20 mouse cellular contexts compared by ENCODE assay signal in the genomic region with DNA sequence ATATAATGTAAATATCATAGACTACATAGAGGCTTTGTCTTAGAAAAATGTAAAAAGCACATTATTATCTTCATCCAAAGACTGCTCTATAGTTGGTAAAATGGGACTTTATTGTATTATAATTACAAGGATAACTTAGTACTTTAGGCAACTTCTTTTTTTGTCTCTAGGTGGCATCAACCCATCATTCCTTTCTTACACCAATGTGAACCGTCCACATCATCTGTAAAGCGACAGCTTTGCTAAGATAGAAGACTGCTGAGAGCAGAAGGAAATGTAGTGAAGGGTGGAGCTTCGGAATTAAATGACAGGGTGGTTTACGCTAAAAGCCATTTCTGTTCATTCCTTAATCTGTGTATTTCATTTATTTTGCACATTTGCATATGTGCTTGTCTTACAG. TPM values are rescaled to one million over a fixed set of nuclear protein-coding genes. Genes with fewer than 3 reads are reported as not detected.
DNase-seq lines count a peak whose midpoint lies in the region; ATAC-seq and TF ChIP-seq lines count a peak whose summit lies in the region.
"Had no signal": no experiment of that assay in that cellular context is flagged by ENCODE, and none has a peak within 500 bp of the region (broad histone marks: within the 10 kb centered on the region; RNA-seq: fewer than 3 reads in every experiment).

No protein-coding gene starts in this region.

- 74% methylated on average over 4 of the region's 4 CpGs for WGBS in forebrain, embryonic 13.5 days
- 92% methylated on average over 4 of the region's 4 CpGs for WGBS in forebrain, embryonic 10.5 days
- WGBS in heart, adult 2 months: 68% methylated on average over 4 of the region's 4 CpGs
- WGBS in lung, postnatal 0 days: 70% methylated on average over 4 of the region's 4 CpGs

- no peak overlapping the region for H3K9ac ChIP-seq in forebrain, embryonic 13.5 days
- no peak overlapping the region for H3K9ac ChIP-seq in heart, adult 2 months (ENCODE audit: low read depth, low read length)
- no peak overlapping the region for H3K9ac ChIP-seq in lung, postnatal 0 days (replicated peaks; ENCODE audit: low read depth)
- H3K9ac ChIP-seq: heart, embryonic 13.5 days; hindbrain, embryonic 12.5 days; limb, embryonic 12.5 days; liver, postnatal 0 days had no signal

- no peaks in the 10 kb centered on the region for H3K4me1 ChIP-seq in forebrain, embryonic 13.5 days
- no peaks in the 10 kb centered on the region for H3K4me1 ChIP-seq in forebrain, embryonic 10.5 days
- no peaks in the 10 kb centered on the region; the same call in 1 of the 2 replicates for H3K4me1 ChIP-seq in heart, adult 2 months (ENCODE audit: control insufficient read depth, insufficient read depth, low read length)
- no peaks in the 10 kb centered on the region for H3K4me1 ChIP-seq in lung, postnatal 0 days (ENCODE audit: insufficient read depth, low read depth, low read length)
- H3K4me1 ChIP-seq: heart, embryonic 13.5 days; hindbrain, embryonic 12.5 days; limb, embryonic 12.5 days; megakaryocyte, embryonic 14.5 days had no signal

- no peak for DNase-seq in forebrain, embryonic 10.5 days (ENCODE audit: extremely low spot score, low spot score)
- no peak for DNase-seq in heart, adult 2 months
- DNase-seq in heart, adult 18-20 months: no peak
- no peak for DNase-seq in lung, postnatal 0 days (ENCODE audit: low spot score)
- DNase-seq in lung, postnatal 14 days: no peak
- DNase-seq in brain, embryonic 14.5 days (ENCODE audit: low read depth): peak; percentile 29
- no peak for DNase-seq in spleen, adult 18-20 months
- DNase-seq: adrenal gland, postnatal 25 days; cerebellum, adult 11 months; cerebellum, postnatal 10 days; heart, postnatal 14 days; kidney, adult 9 months; kidney, postnatal 14 days; liver, postnatal 0 days had no signal

- TF ChIP-seq POLR2A in heart, adult 2 months (IDR thresholded peaks at IDR 0.05; ENCODE audit: insufficient read depth, low read depth, low read length): no peak
- no peak for TF ChIP-seq POLR2A in brain, embryonic 14.5 days (IDR thresholded peaks at IDR 0.05; ENCODE audit: borderline replicate concordance, extremely low read depth, insufficient read depth, insufficient read length, poor library complexity, severe bottlenecking)

- peaks cover 9% of the 10 kb centered on the region; the same call in 1 of the 2 replicates for H3K36me3 ChIP-seq in forebrain, embryonic 13.5 days (ENCODE audit: poor library complexity, severe bottlenecking)
- no peaks in the 10 kb centered on the region; the same call in none of the 2 replicates for H3K36me3 ChIP-seq in forebrain, embryonic 10.5 days (replicated peaks)
- H3K36me3 ChIP-seq in heart, adult 2 months (ENCODE audit: control insufficient read depth, insufficient read depth, low read length): peaks cover 2% of the 10 kb centered on the region
- peaks cover 6% of the 10 kb centered on the region; the same call in 1 of the 2 replicates for H3K36me3 ChIP-seq in lung, postnatal 0 days (ENCODE audit: insufficient read depth, low read length)

- no peak overlapping the region for H3K27ac ChIP-seq in forebrain, embryonic 13.5 days
- H3K27ac ChIP-seq in forebrain, embryonic 10.5 days: no peak overlapping the region
- H3K27ac ChIP-seq in heart, adult 2 months: no peak overlapping the region
- H3K27ac ChIP-seq in lung, postnatal 0 days (ENCODE audit: low read length): no peak overlapping the region
- H3K27ac ChIP-seq: heart, embryonic 13.5 days; hindbrain, embryonic 12.5 days; limb, embryonic 12.5 days had no signal

- H3K79me2 ChIP-seq in heart, adult 2 months (replicated peaks; ENCODE audit: control insufficient read depth, insufficient read depth, low read length): no peaks in the 10 kb centered on the region

- H3K27me3 ChIP-seq in forebrain, embryonic 13.5 days: no peaks in the 10 kb centered on the region
- H3K27me3 ChIP-seq in forebrain, embryonic 10.5 days (ENCODE audit: poor library complexity, severe bottlenecking): peaks cover 36% of the 10 kb centered on the region
- H3K27me3 ChIP-seq in heart, adult 2 months (ENCODE audit: control insufficient read depth, insufficient read depth, low read length): no peaks in the 10 kb centered on the region
- no peaks in the 10 kb centered on the region for H3K27me3 ChIP-seq in lung, postnatal 0 days (replicated peaks; ENCODE audit: insufficient read depth, low read length)
- H3K27me3 ChIP-seq: heart, embryonic 13.5 days; hindbrain, embryonic 12.5 days; limb, embryonic 12.5 days; megakaryocyte, embryonic 14.5 days had no signal

- H3K4me3 ChIP-seq in forebrain, embryonic 13.5 days: no peak overlapping the region
- no peak overlapping the region for H3K4me3 ChIP-seq in forebrain, embryonic 10.5 days
- no peak overlapping the region for H3K4me3 ChIP-seq in heart, adult 2 months
- no peak overlapping the region for H3K4me3 ChIP-seq in lung, postnatal 0 days (ENCODE audit: low read depth, low read length)
- H3K4me3 ChIP-seq: heart, embryonic 13.5 days; hindbrain, embryonic 12.5 days; limb, embryonic 12.5 days; megakaryocyte, embryonic 14.5 days had no signal

- TF ChIP-seq EP300 in heart, adult 2 months (IDR thresholded peaks at IDR 0.05; ENCODE audit: insufficient read depth, low read depth, low read length): no peak
- no peak for TF ChIP-seq EP300 in lung, postnatal 0 days (IDR thresholded peaks at IDR 0.05)

- peak; percentile 30; the same call in 1 of the 2 replicates for ATAC-seq in forebrain, embryonic 13.5 days
- ATAC-seq in lung, postnatal 0 days: no peak
- ATAC-seq: liver, postnatal 0 days had no signal

- H3K4me2 ChIP-seq in forebrain, embryonic 13.5 days: no peak overlapping the region
- H3K4me2 ChIP-seq in lung, postnatal 0 days (replicated peaks; ENCODE audit: low read depth, low read length): no peak overlapping the region
- H3K4me2 ChIP-seq: heart, embryonic 13.5 days; hindbrain, embryonic 12.5 days; limb, embryonic 12.5 days; liver, embryonic 11.5 days had no signal

- TF ChIP-seq CTCF in heart, adult 2 months (IDR thresholded peaks at IDR 0.05): peak; percentile 29; the same call in 1 of the 2 replicates
- TF ChIP-seq CTCF in lung, postnatal 0 days (IDR thresholded peaks at IDR 0.05): peak; percentile 16; the same call in 1 of the 2 replicates
- TF ChIP-seq CTCF in brain, embryonic 14.5 days (IDR thresholded peaks at IDR 0.05; ENCODE audit: borderline replicate concordance, extremely low read depth, insufficient read depth, insufficient read length): no peak

- no peaks in the 10 kb centered on the region for H3K9me3 ChIP-seq in forebrain, embryonic 13.5 days (replicated peaks)
- H3K9me3 ChIP-seq in forebrain, embryonic 10.5 days: no peaks in the 10 kb centered on the region
- no peaks in the 10 kb centered on the region for H3K9me3 ChIP-seq in lung, postnatal 0 days (ENCODE audit: low read length)
- H3K9me3 ChIP-seq: heart, embryonic 13.5 days; hindbrain, embryonic 12.5 days; limb, embryonic 12.5 days; megakaryocyte, embryonic 14.5 days had no signal

- intact Hi-C loops in heart, adult 2 months (cut with DNase I): no loop called here

RNA-seq across cellular contexts. Expression of a gene that starts 49.3 kb away (rescaled TPM):
- 61.7 and 64.9 TPM in 2 replicates for polyA plus RNA-seq in forebrain, embryonic 13.5 days (2015; fragmentation: Nextera tagmentation; extraction: Ambion mirVana)
- 37.4 and 39.0 TPM in 2 replicates for polyA plus RNA-seq in forebrain, embryonic 10.5 days (2016; fragmentation: Nextera tagmentation; extraction: Ambion mirVana)
- total RNA-seq in heart, adult 2 months (2021): 10 to 100 TPM; 15.6 to 17.6 TPM
- polyA plus RNA-seq in heart, adult 2 months (2012; rRNA removed): 19.3 and 27.0 TPM in 2 replicates
- 10 to 100 TPM; 13.1 to 14.8 TPM for total RNA-seq in heart, adult 18-20 months (2021)
- polyA plus RNA-seq in lung, postnatal 0 days (2015; fragmentation: Nextera tagmentation; extraction: Ambion mirVana): 76.7 and 81.0 TPM in 2 replicates
- polyA plus RNA-seq in brain, embryonic 14.5 days (2012; rRNA removed): 81.2 and 90.7 TPM in 2 replicates
